Mouse (Mus musculus) 3134 (cell line): Measurements from ENCODE around the gene Gatad2a.

Source experiments
- DNase-seq: peaks from one replicate; pipeline ENCODE4 v3.0.0-alpha.2; 2011; ENCODE audit warnings: low spot score; ENCODE audit not compliant: insufficient read length; ENCODE audit errors: extremely low read depth

The Gatad2a gene

DNA sequence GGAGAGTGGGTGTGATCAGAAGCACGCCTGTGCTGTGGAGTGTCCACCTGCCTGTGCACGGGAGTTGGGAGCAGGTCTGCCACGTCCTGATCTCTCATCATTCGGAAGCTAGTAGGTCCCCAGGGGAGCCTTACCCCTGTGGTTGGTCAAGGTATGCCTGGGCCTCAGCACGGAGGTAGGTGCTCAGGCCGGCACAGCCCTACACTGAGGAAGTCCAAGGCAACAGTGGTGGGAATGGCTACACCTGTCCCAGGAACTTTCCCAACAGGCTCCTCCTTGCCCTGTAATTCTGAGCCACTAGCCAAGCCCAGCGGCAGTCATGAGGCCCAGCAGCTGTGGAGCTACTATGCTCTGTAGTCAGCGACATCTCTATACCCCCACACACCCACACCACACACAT is 116.5 kb downstream of the Gatad2a start:
- DNase-seq = no peak

DNA sequence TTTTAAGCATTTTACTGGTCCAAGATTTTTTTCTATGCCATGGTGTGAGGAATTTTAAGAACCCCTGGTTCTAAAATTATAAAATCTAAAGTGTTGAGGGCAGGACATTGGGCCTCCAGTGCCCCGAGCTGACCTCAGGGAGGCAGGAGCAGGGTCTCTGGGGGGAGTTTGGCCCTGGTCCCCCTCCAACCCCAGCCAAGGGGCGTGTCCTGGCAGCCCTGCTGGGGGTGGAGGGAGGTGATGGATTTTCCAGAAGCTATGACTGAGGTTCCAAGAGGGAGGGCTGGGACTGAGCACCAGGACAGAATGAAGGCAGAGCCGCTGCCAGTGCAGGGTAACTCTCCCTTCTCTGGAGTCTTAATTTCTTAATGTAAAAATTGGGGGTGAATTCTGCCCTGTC is 118.2 kb downstream of the Gatad2a start:
- no peak for DNase-seq

DNA sequence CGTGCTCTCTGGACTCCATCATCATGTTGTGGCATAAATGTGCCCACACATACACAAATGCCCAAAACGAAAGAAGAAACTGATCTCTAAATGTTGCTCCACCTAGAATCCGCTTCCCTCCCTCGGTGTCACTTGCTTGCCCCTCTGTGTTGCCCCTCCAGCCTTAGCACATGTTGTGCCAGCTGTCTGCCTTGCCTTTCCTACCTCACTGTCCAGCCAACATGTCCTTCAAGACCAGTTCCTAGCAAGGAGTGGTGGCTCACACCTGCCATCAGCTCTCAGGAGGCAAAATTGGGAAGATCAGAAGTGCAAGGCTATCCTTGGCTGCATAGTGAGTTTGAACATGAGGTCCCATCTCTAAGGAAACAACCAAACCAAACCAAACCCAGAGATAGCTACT is 118.8 kb downstream of the Gatad2a start:
- no peak for DNase-seq

DNA sequence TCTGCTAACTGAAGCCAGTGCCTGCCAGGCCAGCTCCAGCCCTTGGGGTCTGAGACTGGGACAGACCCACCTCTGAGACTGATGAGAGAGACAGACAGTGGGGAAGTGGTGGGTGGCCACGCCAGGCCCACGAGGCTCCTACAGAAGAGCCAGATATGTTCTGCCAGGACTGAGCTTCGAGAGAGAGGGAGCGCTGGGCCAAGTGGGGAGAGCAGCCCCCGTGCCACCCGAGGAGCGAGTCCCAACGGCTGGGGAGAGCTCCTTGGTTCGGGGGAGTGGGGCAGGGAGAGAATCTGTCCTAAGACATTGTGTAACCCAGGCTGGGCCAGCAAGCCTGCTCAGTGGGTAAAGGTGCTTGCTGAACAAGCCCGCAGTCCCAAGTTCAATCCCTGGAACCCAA is 119.2 kb downstream of the Gatad2a start:
- no peak for DNase-seq

DNA sequence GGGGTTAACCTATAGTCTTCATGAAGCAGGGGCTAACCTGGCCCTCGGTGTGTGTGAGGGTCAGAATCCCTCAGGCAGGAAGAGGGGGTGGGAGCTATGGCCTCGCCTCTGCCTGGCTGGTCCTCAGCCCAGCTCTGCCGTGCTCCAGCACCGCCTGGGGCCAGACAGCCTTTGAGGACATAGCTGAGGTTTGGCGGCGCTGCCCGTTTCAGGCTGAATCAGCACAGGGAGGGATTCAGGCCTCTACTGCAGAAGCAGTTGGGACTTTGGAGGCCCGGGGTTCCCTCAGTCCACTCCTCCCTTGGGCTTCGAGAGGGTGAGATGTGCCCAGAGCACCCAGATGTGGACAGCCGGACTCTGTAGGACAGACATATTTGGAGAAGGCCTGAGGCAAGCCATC is 120.1 kb downstream of the Gatad2a start:
- DNase-seq = peak; percentile 55

DNA sequence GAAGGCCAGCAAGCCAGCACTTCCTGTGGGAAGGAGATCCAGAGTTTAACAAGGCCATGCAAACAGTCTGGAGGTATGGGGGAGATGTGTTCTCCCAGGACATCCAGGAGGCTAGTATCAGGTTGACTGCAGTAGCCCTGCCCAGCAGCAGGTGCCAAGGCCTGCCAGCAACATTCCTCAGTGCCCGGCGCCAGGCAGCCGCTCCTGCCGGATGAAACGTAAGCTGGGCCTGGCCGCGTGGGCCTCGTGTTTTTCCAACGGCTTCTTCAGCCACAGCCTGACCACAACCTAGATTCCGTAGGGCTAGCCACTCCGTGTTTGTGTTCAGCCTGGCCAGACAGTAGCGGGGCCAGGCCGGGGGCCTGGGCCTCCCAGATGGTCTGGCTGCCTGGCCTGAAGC is 121.5 kb downstream of the Gatad2a start:
- peak; percentile 84 for DNase-seq

DNA sequence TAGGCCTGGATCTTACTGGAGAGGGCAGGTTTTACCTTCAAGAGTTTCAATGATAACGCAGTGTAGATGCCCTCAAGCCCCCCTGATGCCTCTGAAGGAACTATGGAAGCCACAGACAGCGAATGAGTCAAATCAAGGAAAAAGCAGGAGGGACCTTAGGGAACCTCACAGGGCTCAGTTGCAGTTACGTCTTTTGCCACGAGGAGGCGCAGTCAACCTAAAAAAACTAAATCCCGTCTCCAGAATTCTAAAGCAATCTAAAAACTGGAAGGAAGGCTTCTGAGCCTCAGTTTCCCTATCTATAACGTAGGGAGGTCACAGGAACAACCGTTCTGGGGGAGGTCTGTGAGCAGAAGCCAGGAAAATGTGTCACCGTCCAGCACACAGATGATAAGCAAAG is 122.0 kb downstream of the Gatad2a start:
- DNase-seq = no peak

DNA sequence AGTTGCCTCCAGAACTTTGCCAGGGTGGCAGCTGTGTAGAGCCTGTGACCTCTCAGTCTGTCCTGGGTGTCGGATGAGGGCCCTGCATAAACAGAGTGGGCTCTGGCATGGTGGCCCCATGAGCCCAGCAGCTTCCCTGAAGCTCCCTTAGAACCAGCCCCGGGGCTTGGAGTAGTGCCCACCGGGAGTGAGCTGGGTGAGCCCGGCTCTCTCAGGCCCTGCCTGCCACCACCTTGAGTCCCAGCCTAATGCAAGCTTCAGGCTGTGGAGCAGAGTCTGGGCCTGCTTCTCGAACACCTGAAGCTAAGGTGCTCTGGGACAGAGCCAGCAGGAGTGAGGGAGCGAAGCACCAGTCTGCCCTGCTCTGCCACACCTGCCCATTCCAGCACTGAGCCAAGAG is 125.3 kb downstream of the Gatad2a start:
- no peak for DNase-seq

DNA sequence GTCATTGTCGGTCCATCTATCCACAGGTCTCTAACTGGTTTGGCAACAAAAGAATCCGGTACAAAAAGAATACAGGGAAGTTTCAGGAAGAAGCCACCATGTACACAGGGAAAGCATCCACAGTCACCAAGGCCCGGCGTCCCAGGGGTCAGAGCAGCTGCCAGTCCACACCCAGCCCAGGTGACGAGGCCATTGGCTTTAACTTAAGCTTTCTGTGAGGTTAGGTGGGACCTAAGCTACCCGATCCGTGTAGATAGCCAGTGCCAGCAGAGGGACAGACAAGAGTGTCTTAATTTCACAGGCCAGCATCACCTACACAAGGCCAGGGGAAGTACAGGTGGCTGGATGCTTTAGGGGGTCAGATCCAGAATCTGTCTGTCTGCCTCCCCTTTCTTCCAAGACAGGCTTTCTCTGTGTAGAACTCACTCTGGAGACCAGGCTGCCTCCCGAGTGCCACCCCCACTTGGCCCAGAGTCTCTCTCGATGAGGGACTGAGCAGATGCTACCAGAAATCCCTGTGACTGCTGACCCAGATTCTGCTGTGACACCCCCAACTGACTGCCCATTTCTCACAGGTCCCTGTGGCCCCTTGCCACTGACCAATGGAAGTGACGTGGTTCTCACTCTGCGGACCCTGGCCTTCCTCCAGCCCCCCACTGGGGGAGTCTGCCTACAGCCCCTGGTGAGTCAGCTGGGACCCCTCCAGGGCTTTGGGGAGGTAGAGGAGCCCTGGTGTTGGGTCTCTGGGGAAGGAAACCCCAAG is 126.0 kb downstream of the Gatad2a start:
- DNase-seq = no peak

DNA sequence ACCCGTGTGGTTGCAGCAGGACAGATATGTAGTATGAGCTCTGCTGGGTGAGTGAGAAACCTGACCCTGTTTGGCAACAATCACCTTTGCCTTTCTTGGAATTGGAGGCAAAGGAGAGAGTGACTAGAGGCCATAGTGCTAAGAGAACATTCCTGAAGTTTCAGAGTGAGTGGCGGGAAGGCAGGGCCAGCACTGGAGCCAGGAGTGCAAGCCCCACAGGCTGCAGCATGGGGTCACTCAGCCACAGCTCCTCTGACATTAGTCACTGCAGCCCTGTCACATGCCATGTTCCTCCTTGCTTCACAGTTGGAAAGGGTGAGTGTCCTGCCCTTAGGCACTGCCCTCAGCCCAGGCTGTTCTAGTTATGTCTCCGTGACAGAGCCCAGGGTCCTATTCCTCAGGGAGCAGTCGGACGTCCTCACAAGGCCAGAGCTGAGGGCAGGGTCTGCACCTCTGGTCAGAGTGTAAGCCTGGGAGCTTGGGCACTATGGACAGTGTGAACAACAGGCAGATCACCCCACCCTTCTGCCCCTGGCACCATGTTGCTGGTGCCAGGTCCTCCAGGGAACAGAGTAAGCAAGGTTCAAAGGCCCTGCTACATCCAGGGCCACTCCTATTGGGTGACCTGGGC is 128.4 kb downstream of the Gatad2a start:
- peak; percentile 76 for DNase-seq

DNA sequence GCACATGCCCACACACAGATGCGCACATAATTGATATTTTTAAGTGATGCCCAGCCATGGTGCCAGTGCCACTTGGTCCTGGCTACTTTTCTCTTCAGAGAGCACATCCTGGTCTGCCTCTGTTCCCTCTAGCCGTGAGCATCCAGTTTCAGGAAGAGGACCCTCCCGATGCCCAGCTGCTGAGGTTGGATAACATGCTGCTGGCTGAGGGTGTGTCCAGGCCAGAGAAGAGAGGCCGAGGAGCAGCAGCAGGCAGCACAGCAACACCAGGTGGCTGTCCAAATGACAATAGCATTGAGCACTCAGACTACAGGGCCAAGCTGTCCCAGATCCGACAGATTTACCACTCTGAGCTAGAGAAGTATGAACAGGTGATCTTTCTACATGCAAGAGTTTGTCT is 132.0 kb downstream of the Gatad2a start:
- no peak for DNase-seq

DNA sequence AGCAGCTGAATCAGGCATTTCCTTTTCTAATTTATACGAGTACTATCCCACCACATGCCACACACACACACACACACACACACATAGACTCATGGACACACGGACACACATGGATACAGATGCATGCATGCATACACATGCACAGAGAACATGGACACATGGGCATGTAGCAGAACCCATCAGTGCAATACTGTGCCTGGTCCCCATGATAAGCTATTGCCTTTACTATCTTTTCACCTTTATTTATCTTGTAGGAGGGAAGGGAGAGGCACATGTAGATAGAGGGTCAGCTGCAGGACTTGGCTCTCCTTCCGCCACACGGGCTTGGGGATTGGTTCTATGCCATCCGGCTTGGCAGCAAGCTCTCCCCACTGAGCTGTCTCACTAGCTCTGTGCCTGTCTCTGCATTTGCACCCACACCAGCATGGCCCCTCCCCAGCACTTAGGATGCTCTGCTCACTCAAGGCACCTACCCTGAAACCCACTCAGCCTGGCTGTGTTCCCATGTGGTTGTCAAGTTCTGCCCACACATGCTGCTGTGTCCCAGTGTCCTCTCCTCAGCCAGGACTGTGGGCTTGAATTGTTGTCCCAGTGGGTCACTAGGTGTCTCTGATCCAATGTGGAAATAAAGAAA is 132.7 kb downstream of the Gatad2a start:
- DNase-seq = no peak

DNA sequence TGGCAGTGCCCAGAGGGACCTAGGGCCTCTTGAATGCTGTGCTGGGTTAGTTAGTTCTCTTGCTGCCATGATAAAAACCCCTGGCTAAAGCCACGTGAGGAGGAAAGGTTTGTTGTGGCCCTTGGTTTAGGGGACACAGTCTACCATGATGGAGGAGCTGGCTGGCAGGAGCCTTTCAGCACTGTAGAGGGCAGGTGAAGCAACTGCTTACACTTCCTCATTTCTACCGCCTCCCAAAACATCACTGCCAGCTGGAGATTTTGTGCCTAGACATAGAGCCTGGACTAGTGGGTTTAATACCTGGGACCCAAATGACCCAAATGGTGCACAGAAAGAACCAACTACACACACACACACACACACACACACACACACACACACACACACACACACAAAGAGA is 134.9 kb downstream of the Gatad2a start:
- no peak for DNase-seq

DNA sequence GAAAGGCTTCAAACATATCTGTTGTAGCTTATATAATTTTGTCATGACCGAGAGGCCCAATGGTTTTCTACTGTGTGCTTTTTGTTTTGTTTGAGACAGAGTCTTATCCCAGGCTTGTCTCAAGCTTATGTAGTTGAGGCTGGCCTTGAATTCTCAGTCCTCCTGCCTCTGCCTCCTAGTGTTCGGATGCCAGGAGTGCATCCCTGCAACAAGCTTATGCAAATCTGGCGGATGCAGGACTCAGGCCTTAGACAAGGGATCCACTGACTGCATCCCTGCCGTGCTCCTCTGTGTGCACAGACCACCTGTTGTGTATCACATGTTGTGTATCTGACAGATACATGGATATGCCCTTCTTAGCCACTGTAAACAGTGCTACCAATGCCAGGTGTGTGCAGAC is 135.4 kb downstream of the Gatad2a start:
- no peak for DNase-seq
